Mouse (Mus musculus): ENCODE data around the gene Tada3.
A peak's percentile ranks its signal among the peaks of the same experiment; 100 is the strongest.

Tada3 gene

DNA sequence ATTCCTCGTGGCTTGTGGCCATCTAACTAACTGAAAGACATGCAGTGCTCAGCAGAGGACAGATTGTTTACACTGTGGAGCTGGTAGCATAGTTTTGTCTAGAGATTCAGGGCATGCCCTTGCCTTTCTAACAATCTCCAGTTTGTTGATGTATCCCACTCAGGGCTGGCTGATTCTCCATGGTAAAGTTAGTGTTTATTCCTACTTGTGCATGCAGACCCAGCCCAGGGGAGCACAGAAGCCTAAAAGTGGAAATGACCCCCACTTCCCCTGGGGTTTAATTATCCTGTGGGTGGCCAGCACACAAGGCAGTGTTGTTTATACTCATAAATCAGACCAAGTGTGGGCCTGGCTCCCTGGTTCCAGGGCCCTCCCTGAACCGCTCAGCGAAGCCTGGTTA is 8.3 kb upstream of the Tada3 start:
- DNase-seq (ENCODE audit: low read depth, low spot score), result no peak

DNA sequence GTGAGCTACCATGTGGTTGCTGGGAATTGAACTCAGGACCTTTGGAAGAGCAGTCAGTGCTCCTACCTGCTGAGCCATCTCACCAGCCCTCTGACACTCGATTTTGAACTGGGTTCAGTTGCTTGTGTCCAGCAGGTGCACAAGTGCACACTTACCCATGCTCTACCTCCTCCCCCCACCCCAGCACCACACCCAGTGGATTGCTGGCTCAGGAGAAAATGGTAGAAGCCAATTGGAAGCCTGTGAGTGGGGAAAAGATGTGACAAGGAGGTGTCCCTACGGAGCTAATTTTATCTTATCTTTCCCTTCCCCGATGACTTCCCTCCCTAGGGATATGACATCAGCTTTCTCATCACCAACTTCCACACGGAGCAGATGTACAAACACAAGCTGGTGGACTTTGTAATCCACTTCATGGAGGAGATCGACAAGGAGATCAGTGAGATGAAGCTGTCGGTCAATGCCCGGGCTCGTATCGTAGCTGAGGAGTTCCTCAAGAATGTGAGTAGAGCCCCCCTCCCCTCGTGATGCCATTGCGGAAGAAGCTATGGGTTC is 7.6 kb upstream of the Tada3 start:
- no peak for DNase-seq (ENCODE audit: low read depth, low spot score)

DNA sequence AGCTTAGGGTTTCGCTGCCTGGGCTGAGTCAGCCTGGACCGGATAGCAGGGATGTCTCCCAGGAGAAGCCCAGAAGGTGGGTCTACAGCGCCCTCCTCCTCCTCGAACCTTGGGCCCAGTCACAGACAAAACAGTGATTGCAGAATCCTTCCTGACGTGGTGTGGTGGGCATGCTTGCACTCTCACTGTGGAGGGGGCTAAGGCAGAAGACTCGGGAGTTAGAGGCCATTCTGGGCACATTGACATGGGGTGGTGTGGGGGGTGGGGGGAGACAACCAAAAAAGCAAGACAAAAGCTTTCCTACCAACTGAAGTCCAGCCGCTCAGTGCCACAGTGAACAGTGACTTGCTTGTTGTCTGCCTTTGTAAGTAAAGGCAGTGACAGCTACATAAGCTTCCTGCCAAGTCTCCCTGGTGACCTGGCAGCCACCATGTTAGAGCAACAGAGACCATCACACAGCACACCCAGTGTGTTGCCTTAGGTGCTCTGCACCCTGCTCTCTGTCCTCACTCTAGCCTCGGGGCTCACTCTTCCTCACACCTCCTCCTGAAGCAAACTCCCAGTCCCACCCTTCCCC is 6.8 kb upstream of the Tada3 start:
- DNase-seq (ENCODE audit: low read depth, low spot score), result peak; percentile 67

DNA sequence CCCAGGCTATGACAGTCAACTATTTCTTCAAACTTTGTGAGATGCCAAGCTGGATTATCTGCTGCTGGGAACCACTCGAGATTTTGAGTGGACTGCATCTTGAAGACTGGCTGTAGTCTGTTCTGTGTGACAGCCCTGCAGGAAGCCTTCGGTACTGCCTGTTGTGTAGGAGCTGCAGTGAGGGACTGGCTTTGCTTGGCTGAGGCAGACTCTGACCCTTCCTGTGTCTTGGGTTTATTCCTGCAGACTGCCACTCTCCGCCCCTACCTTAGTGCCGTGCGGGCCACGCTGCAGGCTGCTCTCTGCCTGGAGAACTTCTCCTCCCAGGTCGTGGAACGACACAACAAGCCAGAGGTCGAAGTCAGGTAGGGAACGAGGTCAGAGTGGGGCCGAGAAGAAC is 2.8 kb upstream of the Tada3 start:
- no peak for DNase-seq (ENCODE audit: low read depth, low spot score)

DNA sequence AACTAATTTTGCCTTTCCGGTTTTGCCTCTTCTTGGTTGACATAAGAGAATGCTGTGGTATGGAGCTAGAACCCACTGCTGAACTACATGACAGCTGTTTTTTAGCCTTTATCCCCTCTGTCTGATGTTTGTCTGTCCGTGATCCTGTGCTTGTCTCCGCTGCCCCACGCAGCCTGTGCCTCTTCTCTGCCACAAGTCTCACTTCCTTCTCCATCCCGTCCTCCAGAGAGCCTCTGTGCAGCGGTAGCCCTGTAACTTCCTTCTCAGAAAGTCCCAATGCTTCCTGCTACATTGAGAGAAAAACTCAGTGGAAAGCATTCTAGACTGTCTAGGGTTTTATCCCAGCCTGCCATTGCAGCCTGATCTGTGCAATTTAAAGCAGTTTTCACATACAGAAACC is 1.6 kb upstream of the Tada3 start:
- DNase-seq (ENCODE audit: low read depth, low spot score), result peak; percentile 26

DNA sequence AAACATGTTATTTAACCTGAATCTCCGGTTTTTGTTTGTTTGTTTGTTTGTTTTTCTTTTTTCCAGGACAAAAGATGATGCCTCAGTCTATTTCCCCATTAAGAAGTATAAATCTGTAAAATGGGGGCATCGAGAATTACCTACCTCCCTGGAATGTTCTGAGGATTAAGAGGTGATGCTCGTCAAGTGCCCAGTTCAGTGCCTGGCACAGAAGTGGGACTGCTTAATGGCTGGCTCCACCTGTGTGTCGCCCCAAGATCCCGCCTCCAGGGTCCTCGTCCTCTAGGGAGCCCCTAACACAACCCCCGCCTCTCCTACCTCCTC is 549 bp downstream of the Tada3 start:
- DNase-seq (ENCODE audit: low read depth, low spot score), result no peak

DNA sequence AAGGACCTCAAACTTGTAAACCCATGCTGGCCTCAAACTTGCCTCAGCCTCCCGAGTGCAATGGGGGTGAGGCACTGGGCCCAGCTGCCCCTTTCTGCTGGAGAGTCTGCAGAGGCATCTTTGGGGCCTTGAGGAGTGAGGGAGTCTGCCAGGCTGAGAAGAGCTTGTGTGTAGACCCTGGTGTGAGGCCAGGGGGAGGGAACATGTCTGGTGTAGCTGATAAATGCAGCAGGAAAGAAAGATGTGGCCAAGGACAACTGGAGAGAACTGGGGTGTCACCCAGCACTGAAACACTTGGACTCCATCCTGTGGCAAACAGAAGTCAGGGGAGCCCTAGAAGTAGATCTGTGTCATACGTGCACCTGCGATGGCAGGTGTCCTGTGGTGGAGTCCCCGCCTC is 4.2 kb downstream of the Tada3 start:
- DNase-seq (ENCODE audit: low read depth, low spot score), result no peak

DNA sequence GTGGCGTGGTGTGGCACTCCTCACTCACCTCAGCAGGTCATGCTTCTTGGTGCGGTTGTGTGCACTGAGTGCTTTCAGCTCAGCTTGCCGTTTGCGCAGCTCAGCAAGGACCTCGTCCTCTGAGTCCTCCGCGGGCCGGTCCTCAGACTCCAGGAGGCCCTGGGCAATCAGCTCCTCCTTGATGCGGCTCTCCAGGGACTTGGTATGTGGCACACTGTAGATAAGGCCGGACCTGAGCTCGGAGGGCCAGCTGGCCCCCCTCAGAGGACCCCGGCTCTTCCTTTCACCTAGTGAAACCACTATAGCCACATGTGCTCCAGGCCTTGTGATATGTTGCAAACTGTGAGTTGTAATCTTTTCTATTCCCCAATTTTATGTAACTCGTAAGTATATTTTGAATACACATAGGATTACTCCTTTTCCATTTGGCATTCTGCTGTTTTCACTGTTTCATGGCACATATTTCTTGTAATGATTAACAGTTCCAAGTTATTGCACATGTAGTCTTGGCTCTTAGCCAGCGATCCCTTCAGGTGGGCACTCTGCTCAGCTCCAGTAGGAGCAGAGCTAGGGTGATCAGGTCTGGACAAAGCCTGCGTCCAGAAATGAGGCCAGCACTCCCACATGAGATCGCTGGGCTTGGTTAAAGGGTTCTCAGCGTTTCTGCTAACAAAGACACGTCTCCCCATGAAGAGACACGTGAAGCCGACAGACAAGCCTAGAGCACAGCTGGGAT is 7.3 kb downstream of the Tada3 start:
- no peak for DNase-seq (ENCODE audit: low read depth, low spot score)

DNA sequence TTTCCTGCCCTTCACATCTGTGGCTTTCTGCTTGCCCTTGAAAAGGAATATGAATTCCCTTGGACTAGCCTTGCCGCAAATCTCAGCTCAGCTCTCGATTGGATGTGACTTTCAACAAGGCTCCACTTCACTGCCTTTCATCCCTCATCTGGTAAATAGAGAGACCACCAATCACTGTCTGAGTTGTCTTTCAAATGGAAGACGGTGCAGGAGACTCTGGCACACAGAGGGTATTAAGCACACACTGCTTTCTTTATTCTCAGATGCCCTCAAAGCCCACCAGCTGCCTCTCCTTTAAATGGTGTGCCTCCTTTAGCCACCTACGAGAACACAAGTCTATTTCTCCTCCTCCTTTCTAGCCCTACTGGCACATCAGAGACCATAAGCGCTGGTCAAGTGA is 9.1 kb downstream of the Tada3 start:
- DNase-seq (ENCODE audit: low read depth, low spot score), result no peak

DNA sequence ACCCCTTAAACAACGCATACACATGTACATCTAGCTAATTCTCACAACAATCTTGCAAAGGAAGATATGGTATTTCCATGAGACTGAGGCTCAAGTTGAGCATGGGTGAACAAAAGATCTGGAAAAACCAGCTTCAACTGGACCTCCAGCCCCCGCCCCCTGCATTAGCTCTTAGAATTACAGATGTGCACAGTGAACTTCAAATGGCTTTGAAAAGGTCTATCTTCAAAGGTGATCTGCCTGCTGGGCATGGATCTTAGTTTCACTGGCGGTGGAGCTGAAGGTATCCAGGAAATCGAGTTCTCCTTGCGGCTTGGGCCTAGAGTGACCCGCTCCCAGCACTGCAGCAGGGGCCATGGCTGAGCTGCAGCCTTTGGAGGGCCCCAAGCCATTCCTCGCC is 9.6 kb downstream of the Tada3 start:
- DNase-seq (ENCODE audit: low read depth, low spot score), result no peak

DNA sequence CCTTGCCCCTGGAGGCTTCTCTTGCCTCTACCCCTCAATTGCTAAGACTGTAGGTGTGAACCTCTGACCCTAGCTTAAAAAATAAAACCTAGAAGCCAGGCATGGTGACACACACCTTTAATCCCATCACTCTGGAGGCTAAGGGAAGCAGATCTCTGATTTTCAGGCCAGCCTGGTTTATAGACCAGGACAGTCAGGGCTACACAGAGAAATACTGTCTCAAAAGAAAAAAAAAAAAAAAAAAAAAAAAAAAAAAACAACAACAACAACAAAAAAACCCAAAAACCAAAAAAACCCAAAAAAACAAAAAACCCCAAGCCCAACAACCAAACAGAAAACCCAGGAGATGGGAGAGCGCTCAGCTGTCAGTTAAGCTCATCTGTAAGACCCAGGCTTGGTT is 10.1 kb downstream of the Tada3 start:
- no peak for DNase-seq (ENCODE audit: low read depth, low spot score)

DNA sequence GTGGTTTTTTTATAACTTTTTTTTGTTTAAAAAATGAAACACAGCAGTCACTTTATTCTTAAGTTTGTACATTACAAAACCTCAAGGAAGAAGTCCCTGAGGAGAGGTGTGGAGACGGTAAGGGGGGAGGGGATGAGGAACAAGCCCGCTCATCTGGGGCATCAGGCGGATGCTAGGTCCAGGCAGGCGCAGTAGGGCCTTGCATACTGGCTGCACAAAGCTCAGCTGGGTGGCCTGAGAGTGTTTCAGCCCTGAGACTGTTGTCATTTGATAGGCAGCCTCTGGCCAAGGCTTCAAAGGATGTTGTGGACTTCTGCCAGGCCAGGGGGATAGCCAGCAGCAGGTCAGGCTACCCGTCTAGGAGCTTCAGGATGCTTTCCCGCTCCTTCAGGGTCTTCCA is 11.0 kb downstream of the Tada3 start:
- DNase-seq (ENCODE audit: low read depth, low spot score), result no peak

DNA sequence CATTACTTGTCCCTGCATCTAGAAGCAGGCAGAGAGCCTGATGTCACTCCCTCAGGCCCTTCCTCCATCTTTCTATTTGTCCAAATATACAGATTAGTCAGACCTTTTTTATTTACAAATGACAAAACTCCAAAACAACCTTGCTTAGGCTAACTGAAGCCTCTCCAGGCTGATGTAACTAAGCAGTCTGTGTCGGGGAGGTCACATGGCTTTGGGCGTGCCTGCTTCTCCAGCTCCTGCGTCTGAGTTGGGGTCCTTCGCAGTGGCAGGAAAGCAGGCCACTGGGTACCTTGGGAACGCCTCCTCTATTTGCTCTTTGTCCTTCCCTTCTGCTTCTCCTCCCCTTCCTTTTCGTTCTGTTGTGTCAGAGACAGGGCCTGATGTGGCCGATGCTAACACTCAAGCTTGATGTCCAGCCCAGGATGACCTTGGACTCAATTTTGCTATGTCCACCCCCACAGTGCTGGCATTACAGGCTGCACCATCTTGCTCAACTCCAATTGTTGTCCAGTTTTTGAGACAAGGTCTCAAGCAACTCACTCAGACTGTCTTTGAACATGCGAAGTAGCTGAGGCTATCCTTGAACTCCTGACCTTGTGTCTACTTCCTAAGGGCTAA is 13.1 kb downstream of the Tada3 start:
- DNase-seq (ENCODE audit: low read depth, low spot score), result no peak

DNA sequence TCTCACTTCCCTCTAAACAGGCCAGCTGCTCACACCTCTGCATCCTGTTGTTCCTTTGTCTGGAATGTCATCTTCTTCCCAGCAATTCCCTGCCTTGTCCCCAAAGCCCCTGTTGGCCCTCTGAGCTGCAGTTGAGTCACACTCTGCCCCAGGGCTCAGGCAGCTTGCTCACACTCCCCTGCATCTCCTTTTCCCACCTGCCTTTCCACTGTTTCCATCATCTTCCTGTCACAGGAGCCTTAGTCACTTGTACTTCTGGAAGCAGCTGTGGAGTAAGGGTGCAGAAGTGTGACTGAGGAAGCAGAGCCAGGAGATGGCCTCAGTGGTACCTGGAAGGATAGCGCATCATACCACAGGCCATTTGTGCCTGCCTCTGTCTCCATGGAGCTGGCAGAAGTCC is 15.4 kb downstream of the Tada3 start:
- DNase-seq (ENCODE audit: low read depth, low spot score), result no peak

DNA sequence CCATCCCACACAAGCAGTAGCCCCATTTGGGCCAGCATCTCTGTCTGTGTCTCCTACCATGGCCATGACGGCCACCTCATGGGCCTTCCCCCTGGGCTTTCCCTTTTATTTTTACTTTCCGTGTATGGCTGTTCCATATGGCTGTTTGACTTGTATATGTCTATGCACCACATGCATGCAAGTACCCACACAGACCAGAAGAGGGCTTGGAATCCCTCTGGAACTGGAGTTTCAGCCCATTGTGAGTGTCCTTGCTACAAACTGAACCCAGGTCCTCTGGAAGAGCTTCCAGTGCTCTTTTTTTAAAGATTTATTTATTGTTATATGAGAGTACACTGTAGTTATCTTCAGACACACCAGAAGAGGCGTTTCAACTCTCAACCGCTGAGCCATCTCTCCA is 16.2 kb downstream of the Tada3 start:
- DNase-seq (ENCODE audit: low read depth, low spot score), result no peak

DNA sequence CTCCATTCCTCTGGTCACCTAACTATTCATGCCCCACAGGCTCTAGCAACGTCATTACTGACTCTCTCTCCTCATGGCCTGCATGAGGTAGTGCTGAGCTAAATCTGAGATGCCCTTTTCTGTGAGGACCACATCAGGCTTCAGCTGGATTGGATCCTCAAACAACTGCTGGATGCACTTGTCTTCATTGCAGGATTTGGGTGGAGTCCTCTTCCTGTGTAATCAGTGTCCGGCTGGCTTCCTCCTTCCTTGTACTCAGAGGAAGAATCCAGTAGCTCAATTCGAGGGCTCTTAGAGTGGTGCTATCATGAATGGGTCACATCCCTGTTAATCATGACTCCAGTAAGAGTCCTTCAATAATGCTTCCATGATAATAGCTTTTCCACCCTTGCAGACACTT is 24.0 kb downstream of the Tada3 start:
- DNase-seq (ENCODE audit: low read depth, low spot score), result no peak

DNA sequence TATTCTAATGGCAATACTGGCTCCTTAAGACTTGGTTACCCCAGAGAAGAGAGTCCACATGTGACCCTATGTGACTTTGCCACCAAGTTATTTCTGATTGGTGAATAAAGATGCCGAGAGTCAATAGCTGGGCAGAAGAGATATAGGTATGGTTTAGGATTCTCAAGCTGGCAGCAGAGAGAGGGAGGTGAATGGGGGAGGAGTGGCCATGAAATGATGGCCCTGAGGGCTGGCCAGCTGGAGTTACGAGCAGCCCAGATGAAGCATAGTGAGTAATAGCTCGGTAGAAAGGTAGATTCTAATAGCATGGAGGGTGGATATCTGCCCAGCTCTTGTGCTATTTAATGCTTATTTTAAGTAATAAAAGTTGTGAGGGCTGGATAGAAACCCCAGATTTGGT is 24.9 kb downstream of the Tada3 start:
- no peak for DNase-seq (ENCODE audit: low read depth, low spot score)

DNA sequence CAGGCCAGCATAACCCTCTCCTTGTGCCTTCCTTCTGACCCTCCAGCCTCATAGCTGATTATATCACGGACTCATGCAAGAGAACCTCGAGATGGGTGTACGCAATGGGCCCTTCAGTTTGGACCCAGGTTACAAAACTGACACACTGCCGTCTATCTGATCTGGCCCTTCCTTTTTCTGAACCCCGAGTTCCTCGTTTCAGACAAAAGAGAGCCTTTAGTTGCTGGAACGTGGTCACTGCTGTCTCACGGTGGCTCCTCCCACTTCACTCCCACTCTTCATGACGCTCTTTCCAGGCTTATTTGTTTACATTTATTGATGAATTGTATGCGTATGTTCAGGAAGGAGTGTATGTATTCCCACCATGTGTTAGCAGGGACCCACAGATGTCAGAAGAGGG is 26.0 kb downstream of the Tada3 start:
- no peak for DNase-seq (ENCODE audit: low read depth, low spot score)

DNA sequence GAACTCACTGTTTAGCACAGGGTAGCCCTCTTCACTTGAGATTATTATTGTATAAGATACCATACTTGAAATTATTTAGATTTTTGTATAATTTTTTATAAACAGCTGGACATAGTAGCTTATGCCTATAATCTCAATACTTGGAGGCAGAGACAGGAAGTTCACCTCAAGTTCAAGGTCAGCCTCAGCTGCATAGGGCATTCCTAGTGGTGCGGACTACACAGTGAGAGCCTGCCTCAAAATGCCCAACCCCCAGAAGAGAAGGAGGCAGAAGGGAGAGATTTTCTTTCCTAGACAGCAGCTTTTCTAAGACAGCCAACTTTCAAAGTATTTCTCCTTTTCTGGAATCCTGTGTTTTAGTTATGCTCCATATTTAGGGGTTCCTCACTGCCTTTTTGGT is 26.5 kb downstream of the Tada3 start:
- no peak for DNase-seq (ENCODE audit: low read depth, low spot score)

DNA sequence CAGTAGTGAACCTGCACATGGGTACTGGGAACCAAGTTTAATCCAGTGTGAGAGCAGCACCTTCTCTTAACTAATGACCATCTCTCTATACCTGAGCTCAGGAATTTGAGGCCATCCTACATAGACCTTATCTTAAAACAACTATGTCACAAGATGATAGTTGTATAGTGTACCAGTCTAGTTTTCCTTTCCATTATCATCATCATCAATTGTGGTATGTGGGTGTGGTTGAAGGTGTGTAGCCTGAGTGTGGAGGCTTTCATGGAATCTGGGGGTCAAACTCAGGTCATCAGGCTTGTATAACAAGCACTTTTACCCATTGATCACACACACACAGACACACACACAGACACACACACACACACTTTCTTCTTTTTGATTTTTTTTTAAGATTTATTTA is 27.1 kb downstream of the Tada3 start:
- DNase-seq (ENCODE audit: low read depth, low spot score), result no peak

DNA sequence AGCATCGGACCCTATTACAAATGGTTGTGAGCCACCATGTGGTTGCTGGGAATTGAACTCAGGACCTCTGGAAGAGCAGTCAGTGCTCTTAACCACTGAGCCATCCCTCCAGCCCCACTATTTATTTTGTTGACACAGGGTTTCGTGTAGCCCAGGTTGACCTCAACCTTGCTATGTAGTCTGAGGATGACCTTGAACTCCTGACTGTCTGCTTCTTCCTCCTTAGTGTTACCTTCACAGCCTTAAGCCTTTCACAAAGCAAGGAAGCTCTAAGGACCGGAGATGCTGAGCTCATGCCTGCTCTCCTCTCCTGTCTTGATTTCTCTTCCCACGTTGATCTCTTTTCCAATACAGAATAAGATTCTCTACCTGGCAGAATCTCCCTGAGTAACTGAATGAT is 30.8 kb downstream of the Tada3 start:
- DNase-seq (ENCODE audit: low read depth, low spot score), result no peak

DNA sequence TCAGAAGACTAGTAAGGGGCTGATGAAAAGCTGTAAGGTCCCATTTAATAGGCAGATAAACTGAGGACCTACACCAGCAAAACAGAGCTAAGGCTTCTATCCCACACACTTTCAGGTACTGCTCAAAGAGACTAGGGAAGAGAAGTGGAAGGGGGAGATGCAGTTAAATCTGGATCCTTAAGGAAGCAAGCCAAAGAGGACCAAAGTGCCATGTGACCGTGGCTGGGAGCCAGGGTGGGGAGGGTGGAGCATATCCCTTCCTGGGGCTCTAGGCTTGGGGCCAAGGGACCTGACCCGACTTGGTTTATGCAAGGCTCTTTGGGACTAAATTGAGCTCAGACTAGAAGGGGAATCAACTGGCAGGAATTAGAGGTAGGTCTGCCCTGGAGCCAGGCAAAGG is 33.4 kb downstream of the Tada3 start:
- DNase-seq (ENCODE audit: low read depth, low spot score), result peak; percentile 54

Measured in brain, adult 2 months (tissue).